Mouse (Mus musculus): ENCODE results near the gene Lsm14b. TPM values are rescaled to one million over a fixed set of nuclear protein-coding genes. Genes with fewer than 3 reads are reported as not detected.

Gene Lsm14b
- polyA plus RNA-seq, 1 experiment from 2014 or later = 4.3 TPM

DNA sequence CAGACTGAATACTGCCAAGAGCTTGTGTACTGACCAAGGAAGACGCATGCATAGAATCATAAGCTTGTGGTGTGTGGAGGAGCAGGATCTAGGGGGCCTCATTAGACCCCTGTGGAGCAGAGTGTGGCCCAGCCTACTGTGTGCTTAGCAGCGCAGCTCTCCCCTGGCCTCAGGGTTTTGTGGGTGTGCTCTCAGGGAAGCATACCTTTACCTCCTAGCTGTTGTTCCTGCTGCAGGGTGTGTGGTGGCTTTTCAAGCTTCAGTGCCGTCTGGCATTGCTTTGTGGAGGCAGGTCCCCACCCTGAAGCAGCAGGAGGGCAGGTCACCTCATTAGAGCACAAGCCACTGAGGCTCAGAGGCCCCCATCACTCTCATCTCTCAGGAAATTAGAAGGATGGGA lies 52.8 kb downstream of the Lsm14b start:
- peaks cover 3% of the 10 kb centered on the region; the same call in 1 of the 2 replicates for H3K36me3 ChIP-seq (ENCODE audit: control insufficient read depth, insufficient read depth, low read length)
- no peaks in the 10 kb centered on the region for H3K27me3 ChIP-seq (ENCODE audit: control insufficient read depth, insufficient read depth, low read length)
- H3K4me3 ChIP-seq (ENCODE audit: low read depth, low read length) = no peak overlapping the region
- H3K9me3 ChIP-seq (replicated peaks; ENCODE audit: control insufficient read depth, low read length) = no peaks in the 10 kb centered on the region
- no peak overlapping the region for H3K9ac ChIP-seq (ENCODE audit: low read depth, low read length)
- H3K4me1 ChIP-seq (ENCODE audit: control insufficient read depth, insufficient read depth, low read length) = no peaks in the 10 kb centered on the region
- no peak for ATAC-seq (replicated peaks; ENCODE audit: insufficient number of reproducible peaks, low FRiP score, low TSS enrichment)
- H3K4me2 ChIP-seq = no peak overlapping the region
- no peak overlapping the region for H3K27ac ChIP-seq (ENCODE audit: low read depth, low read length)
- WGBS (ENCODE audit: insufficient replicate concordance) = 64% methylated on average over 3 of the region's 3 CpGs

GRCm38 (mm10) chr2:180080680-180081079 lies 55.9 kb downstream of the Lsm14b start:
- no peak overlapping the region for H3K4me2 ChIP-seq
- H3K36me3 ChIP-seq (ENCODE audit: control insufficient read depth, insufficient read depth, low read length) = peaks cover 3% of the 10 kb centered on the region
- ATAC-seq (replicated peaks; ENCODE audit: insufficient number of reproducible peaks, low FRiP score, low TSS enrichment) = no peak
- H3K4me1 ChIP-seq (ENCODE audit: control insufficient read depth, insufficient read depth, low read length) = no peaks in the 10 kb centered on the region
- no peak overlapping the region for H3K9ac ChIP-seq (ENCODE audit: low read depth, low read length)
- H3K27me3 ChIP-seq (ENCODE audit: control insufficient read depth, insufficient read depth, low read length) = no peaks in the 10 kb centered on the region
- no peak overlapping the region for H3K27ac ChIP-seq (ENCODE audit: low read depth, low read length)
- H3K9me3 ChIP-seq (replicated peaks; ENCODE audit: control insufficient read depth, low read length) = no peaks in the 10 kb centered on the region
- H3K4me3 ChIP-seq (ENCODE audit: low read depth, low read length) = no peak overlapping the region
- 88% methylated on average over 8 of the region's 8 CpGs for WGBS (ENCODE audit: insufficient replicate concordance)

DNA sequence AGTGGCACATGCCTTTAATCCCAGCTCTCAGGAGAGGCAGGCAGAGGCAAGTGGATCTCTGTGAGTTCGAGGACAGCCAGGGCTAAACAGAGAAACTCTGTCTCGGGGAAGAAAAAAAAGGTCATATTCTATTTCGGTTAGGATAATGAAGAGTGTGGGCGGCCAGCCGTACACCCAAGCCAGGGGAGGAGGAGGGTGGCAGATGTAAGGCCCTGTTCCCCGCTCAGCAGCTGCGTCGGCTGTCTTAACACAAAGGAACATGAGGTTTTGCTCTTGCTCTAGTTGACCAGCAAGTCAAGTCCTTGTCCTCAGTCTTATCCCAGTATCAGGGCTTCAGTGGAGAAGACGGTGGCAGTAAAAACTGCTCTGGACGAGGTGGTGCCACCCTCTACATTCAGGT lies 58.3 kb downstream of the Lsm14b start:
- Histone ChIP-seq H3K36me3 (ENCODE audit: control insufficient read depth, insufficient read depth, low read length) (peaks cover 3% of the 10 kb centered on the region), H3K9ac (ENCODE audit: low read depth, low read length) (no peak overlapping the region), H3K9me3 (replicated peaks; ENCODE audit: control insufficient read depth, low read length) (no peaks in the 10 kb centered on the region), H3K4me1 (ENCODE audit: control insufficient read depth, insufficient read depth, low read length) (no peaks in the 10 kb centered on the region), H3K4me2 (no peak overlapping the region), H3K4me3 (ENCODE audit: low read depth, low read length) (no peak overlapping the region), H3K27ac (ENCODE audit: low read depth, low read length) (no peak overlapping the region), H3K27me3 (ENCODE audit: control insufficient read depth, insufficient read depth, low read length) (no peaks in the 10 kb centered on the region)
- WGBS (ENCODE audit: insufficient replicate concordance) = 90% methylated on average over 10 of the region's 10 CpGs
- ATAC-seq (replicated peaks; ENCODE audit: insufficient number of reproducible peaks, low FRiP score, low TSS enrichment) = no peak

- WGBS (ENCODE audit: insufficient replicate concordance) = 46% methylated on average over 3 of the region's 3 CpGs
- H3K9ac ChIP-seq (ENCODE audit: low read depth, low read length) = no peak overlapping the region
- no peak overlapping the region for H3K4me3 ChIP-seq (ENCODE audit: low read depth, low read length)
- H3K27ac ChIP-seq (ENCODE audit: low read depth, low read length) = no peak overlapping the region
- H3K4me1 ChIP-seq (ENCODE audit: control insufficient read depth, insufficient read depth, low read length) = no peaks in the 10 kb centered on the region
- no peak for ATAC-seq (replicated peaks; ENCODE audit: insufficient number of reproducible peaks, low FRiP score, low TSS enrichment)
- H3K36me3 ChIP-seq (ENCODE audit: control insufficient read depth, insufficient read depth, low read length) = peaks cover 3% of the 10 kb centered on the region
- H3K4me2 ChIP-seq = no peak overlapping the region
- no peaks in the 10 kb centered on the region for H3K9me3 ChIP-seq (replicated peaks; ENCODE audit: control insufficient read depth, low read length)
- no peaks in the 10 kb centered on the region; the same call in 1 of the 2 replicates for H3K27me3 ChIP-seq (ENCODE audit: control insufficient read depth, insufficient read depth, low read length)
These were observed 59.8 kb downstream of the Lsm14b start for GRCm38 (mm10) chr2:180084565-180084964.

Other genes with a start within 250 kb of the Lsm14b start
- gene Taf4, start 48.3 kb upstream of the Lsm14b start, polyA plus RNA-seq (2014; fragmentation: Nextera tagmentation; extraction: Ambion mirVana) = 3.3 and 4.2 TPM in 2 replicates
- gene Psma7, start 17.4 kb downstream of the Lsm14b start, polyA plus RNA-seq (2014; fragmentation: Nextera tagmentation; extraction: Ambion mirVana) = 495 and 521 TPM in 2 replicates
- gene Ss18l1, start 17.5 kb downstream of the Lsm14b start, polyA plus RNA-seq (2014; fragmentation: Nextera tagmentation; extraction: Ambion mirVana) = 2.3 and 4.8 TPM in 2 replicates
- gene Mtg2, start 45.6 kb downstream of the Lsm14b start, polyA plus RNA-seq (2014; fragmentation: Nextera tagmentation; extraction: Ambion mirVana) = 24.6 and 27.3 TPM in 2 replicates
- not detected in 2 replicates for gene Hrh3, start 79.5 kb downstream of the Lsm14b start, polyA plus RNA-seq (2014; fragmentation: Nextera tagmentation; extraction: Ambion mirVana)
- gene Osbpl2, start 94.3 kb downstream of the Lsm14b start, polyA plus RNA-seq (2014; fragmentation: Nextera tagmentation; extraction: Ambion mirVana) = 33.4 and 36.1 TPM in 2 replicates
- 121 and 126 TPM in 2 replicates for gene Adrm1, start 146.5 kb downstream of the Lsm14b start, polyA plus RNA-seq (2014; fragmentation: Nextera tagmentation; extraction: Ambion mirVana)
- 24.0 and 27.5 TPM in 2 replicates for gene Lama5, start 200.9 kb downstream of the Lsm14b start, polyA plus RNA-seq (2014; fragmentation: Nextera tagmentation; extraction: Ambion mirVana)
- 347 and 390 TPM in 2 replicates for gene Rps21, start 232.4 kb downstream of the Lsm14b start, polyA plus RNA-seq (2014; fragmentation: Nextera tagmentation; extraction: Ambion mirVana)
- gene Cables2, start 248.5 kb downstream of the Lsm14b start, polyA plus RNA-seq (2014; fragmentation: Nextera tagmentation; extraction: Ambion mirVana) = 11.8 TPM in 2 replicates